Mouse (Mus musculus): Measurements from ENCODE around the gene Tuba3b.

DNA sequence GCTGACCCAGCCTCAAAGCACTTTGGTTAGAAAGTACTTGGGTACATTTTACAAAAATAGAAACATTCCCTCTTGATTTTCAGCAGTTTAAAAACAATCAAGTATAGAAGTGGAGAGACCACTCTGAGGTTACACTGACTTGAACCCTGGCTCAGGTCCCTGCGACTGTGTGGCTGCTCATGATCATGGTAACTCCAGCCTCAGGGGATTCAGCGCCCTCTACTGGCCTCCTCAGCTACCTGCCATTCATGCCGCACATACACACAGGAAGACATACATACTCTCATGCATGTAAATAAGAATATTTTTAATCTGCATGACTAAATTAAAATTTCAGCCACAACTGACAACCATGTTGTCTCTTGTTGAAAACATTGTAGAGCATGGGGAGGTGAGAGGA, 50.2 kb downstream of the Tuba3b start:
- TF ChIP-seq POLR2A (IDR thresholded peaks at IDR 0.05; ENCODE audit: extremely low read depth, insufficient read depth, low read length) (no peak), CTCF (IDR thresholded peaks at IDR 0.05; ENCODE audit: extremely low read depth, insufficient read depth, low read length) (no peak)
